Mouse (Mus musculus) gastrocnemius, adult 8-10 months (tissue): Measurements from ENCODE around the gene Zfpm1. TPM values are rescaled to one million over a fixed set of nuclear protein-coding genes. Genes with fewer than 3 reads are reported as not detected.

Source experiments
- DNase-seq, 2 experiments: peaks; one replicate each; pipeline ENCODE4 v3.0.0; 2022; ENCODE audit warnings: low spot score in 2 of 2
- total RNA-seq, 4 experiments: library from RNA; stranded (reverse); gene quantifications; 2 replicates each; pipeline ENCODE4 v1.2.4; 2022

Gene Zfpm1
- total RNA-seq, 4 experiments from 2014 or later, result 4.7 to 9.2 (median 6.3) TPM

GRCm38 (mm10) chr8:122296173-122297001 lies 14.4 kb downstream of the Zfpm1 start:
- DNase-seq, result no peak

GRCm38 (mm10) chr8:122299581-122300254 lies 17.8 kb downstream of the Zfpm1 start:
- no peak for DNase-seq

GRCm38 (mm10) chr8:122301081-122301480 lies 19.1 kb downstream of the Zfpm1 start:
- no peak for DNase-seq

- DNase-seq, result no peak
Observed at GRCm38 (mm10) chr8:122301866-122302265, 19.9 kb downstream of the Zfpm1 start.

GRCm38 (mm10) chr8:122303451-122303850 lies 21.5 kb downstream of the Zfpm1 start:
- no peak for DNase-seq

GRCm38 (mm10) chr8:122304058-122304457 lies 22.1 kb downstream of the Zfpm1 start:
- no peak for DNase-seq

GRCm38 (mm10) chr8:122306660-122307399 lies 24.9 kb downstream of the Zfpm1 start:
- DNase-seq, result no peak

- no peak for DNase-seq
Observed at GRCm38 (mm10) chr8:122307836-122308235, 25.9 kb downstream of the Zfpm1 start.

GRCm38 (mm10) chr8:122309272-122309671 lies 27.3 kb downstream of the Zfpm1 start:
- no peak for DNase-seq

- no peak for DNase-seq
Observed at GRCm38 (mm10) chr8:122311115-122311514, 29.2 kb downstream of the Zfpm1 start.

- DNase-seq, result no peak
Observed at GRCm38 (mm10) chr8:122312553-122312952, 30.6 kb downstream of the Zfpm1 start.

GRCm38 (mm10) chr8:122313310-122313709 lies 31.4 kb downstream of the Zfpm1 start:
- no peak for DNase-seq

GRCm38 (mm10) chr8:122314899-122315496 lies 33.1 kb downstream of the Zfpm1 start:
- DNase-seq, result no peak

- DNase-seq, result no peak
Observed at GRCm38 (mm10) chr8:122316402-122316801, 34.5 kb downstream of the Zfpm1 start.

GRCm38 (mm10) chr8:122317918-122318475 lies 36.1 kb downstream of the Zfpm1 start:
- no peak for DNase-seq

- DNase-seq, result no peak
Observed at GRCm38 (mm10) chr8:122319045-122319707, 37.2 kb downstream of the Zfpm1 start.

- no peak for DNase-seq
Observed at GRCm38 (mm10) chr8:122319708-122320075, 37.8 kb downstream of the Zfpm1 start.

- DNase-seq, result no peak
Observed at GRCm38 (mm10) chr8:122320541-122320940, 38.6 kb downstream of the Zfpm1 start.

- DNase-seq, result no peak
Observed at GRCm38 (mm10) chr8:122321455-122321921, 39.5 kb downstream of the Zfpm1 start.

- DNase-seq, result no peak
Observed at GRCm38 (mm10) chr8:122322126-122322525, 40.2 kb downstream of the Zfpm1 start.

GRCm38 (mm10) chr8:122322792-122323191 lies 40.9 kb downstream of the Zfpm1 start:
- no peak for DNase-seq
